Mouse (Mus musculus) forelimb bud, embryonic 11.5 days (tissue): Measurements from ENCODE around the gene Arap1.
A peak's percentile ranks its signal among the peaks of the same experiment; 100 is the strongest.

ENCODE experiments used
- DNase-seq: peaks from one replicate; pipeline ENCODE4 v3.0.0-alpha.2; 2012; ENCODE audit warnings: low read depth, low spot score

Gene Arap1

DNA sequence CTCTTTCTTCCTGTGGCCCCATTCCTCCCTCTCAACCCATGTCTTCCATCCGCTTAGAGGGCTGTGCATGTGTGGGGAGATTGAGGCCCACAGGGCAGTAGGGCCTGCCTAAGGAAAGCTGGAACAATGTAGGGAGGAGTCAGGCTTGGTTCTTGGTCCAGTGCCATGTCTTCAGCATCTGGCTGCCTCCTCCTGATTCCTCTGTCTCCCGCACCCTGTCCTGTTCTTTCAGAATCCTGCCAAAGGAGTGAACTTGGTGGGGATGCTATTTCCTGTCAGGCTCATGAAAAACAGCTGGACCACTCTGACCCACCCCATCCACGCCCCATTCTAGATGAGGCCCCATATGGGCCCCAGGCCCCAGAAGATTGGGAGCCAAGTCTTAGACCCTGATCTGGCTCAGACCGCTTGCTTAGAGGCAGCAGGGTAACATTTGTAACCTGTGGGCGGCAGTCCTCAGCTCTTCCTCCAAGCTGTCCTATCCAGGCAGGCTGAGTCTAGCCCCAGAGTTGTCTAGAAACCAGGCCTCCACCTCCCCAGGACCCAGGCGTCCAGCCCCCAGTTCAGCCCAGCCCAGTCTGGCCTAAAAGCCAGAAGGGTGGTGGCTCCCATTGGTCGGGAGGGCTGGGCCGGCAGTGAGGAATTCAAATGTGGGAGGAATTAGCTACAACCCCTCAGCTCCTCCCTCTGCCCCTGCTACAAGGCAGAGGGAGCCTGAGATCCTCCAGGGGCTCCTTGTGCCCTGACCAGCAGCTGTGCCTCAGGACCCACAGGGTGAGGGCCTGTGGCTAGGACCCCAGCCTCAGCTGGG is 46.0 kb downstream of the Arap1 start:
- peak; percentile 43 for DNase-seq

DNA sequence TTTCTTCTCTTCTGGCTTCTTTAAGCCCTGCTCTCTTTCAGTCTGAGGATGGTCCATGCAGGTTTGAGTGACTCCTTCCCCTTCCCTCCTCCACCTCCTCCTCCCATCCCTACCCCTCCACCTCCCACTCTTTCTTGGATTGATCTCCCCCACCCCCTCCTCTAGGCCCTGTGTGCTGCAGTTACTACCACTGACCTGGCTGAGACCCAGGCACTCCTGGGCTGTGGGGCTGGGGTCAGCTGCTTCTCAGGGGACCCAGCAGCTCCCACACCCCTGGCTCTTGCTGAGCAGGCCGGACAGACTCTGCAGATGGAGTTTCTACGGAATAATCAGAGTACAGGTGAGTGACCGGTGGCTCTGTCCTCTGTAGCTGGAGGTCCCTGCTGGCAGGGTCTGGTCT is 46.7 kb downstream of the Arap1 start:
- DNase-seq = no peak

DNA sequence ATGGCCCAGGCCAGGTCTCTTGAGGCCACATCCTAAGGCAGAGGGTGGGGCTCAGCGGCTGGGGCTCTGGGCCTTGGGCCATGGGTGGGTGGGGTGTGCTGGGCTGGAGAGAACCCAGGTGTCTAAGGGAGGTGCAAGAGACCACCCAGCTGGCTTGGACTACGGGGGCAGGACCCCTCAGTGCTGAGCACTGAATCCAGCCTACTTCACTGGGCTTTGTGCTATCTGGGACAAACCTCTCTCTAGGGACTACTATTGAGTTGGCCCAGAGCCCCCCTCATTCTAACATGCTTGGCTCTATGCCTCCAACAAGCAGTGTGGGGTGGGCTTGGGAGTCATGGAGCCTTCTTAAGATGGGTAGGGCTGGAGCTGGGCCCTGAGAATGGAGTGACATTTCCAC is 47.6 kb downstream of the Arap1 start:
- DNase-seq = no peak

- no peak for DNase-seq
Measured at GRCm38 (mm10) chr7:101397175-101397574, 49.3 kb downstream of the Arap1 start.

DNA sequence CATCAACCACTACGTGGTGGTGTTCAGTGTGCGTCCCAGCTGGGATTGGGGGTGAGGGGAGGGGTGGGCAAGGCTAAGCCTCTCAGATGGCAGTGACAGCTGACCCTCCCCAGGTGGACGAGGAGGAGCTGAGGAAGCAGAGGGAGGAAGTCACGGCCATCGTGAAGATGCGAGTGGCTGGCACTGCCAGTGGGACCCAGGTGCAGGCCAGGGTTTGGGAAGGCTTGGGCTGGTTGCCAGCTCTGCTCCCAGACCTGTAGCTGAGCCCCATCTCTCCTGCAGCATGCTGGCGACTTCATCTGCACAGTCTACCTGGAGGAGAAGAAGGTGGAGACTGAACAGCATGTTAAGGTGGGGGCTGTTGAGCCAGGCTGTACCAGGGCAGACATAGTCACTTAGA is 53.6 kb downstream of the Arap1 start:
- DNase-seq = no peak

DNA sequence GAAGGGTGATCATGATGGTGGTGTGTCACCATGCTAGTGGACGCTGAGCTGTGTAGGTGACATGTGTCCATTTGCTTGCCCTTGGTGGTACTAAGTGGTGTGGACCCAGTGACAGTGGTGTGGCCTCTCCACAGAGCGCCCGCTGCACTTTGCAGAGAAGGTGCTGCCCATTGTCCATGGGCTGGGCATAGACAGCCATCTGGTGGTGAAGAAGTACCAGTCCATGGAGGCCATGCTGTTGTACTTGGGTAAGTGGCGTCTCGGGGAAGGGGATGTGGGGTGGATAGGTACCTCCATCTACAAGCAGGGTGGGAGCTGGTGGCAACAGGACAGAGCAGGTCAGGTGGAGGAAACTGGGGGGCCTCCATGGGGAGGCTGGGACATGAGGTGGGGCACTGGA is 56.0 kb downstream of the Arap1 start:
- DNase-seq = no peak

GRCm38 (mm10) chr7:101410267-101410936 is 62.5 kb downstream of the Arap1 start, which contains the start of gene Gm45837:
Gene Gm45837, plus strand, starts transcription at chr7:101410886.
- DNase-seq = no peak

DNA sequence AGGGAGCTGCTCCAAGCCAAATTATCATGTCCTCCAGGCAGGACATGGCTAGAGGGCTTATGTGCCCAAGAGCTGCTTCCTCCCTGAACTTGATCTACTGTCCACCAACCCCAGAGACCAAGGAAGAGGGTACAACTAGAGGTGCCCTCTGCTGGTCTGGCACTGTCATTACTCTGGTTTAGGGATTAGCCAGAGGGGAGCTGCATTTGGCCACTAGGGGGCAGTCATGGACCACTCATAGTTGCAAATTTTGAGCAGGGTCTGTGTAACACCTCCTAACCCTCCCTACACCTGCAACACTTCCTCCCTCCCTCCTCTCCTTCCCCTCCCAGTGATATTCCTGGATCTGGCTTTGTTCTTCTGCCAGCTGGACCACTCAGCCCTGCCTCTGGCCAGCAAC is 64.9 kb downstream of the Arap1 start:
- peak; percentile 89 for DNase-seq

DNA sequence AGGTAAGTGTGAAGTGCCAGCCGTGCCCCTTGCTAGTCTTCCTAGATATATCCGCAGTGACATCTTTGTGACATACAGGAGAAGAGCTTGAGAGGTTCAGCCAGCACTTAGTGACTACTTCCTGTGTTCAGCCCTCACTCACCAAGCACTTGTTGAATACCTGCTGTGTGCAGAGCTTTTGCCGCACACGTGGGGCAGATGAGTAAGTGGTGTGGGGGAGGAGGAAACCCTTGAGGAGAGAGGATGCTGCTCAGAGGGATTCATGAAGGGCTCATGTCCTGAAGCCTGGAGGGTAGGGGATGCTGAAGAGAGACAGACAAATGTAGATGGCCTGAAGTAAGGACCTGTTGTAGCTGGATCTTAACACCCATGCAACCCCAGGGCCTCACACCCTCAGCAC is 66.3 kb downstream of the Arap1 start:
- DNase-seq = no peak

DNA sequence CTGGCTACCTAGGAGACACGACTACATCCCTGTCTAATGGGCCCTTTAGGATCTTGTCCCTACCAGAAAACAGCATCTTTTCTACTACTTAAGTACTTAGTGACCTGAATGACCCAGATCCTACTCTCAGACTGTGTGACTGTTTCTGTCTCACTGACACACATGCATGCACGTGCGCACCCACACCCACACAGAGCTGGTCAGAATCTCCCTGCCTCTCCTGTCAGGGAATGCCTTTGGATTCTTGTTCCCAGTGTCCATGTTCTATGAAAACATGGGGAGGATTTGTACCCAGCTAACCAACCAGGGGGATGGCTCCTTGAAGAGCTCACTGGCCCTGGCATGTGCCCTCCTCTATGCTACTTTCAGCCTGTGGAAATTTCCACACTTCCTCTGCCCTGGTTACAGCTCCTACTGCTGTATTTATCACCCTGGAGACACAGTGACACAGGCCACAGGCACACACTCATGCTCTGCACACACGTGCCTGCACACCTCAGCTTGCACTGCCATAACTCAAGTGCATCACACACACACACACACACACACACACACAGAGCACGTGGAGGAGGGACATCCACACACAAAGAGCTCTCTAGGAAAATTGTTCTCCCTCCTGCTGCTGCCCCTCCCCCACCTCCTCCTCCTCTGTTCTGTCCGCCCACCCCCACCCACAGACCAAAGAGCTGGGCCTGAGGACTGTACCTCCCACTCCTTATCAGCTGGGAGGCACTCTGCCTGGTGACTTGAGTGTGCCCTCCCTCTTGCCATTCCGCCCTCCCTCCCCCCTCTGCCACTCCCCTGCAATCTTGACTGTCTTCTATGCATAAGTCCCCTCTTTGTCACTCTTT is 67.0 kb downstream of the Arap1 start:
- no peak for DNase-seq

GRCm38 (mm10) chr7:101415512-101416100 is 67.7 kb downstream of the Arap1 start:
- DNase-seq = no peak

GRCm38 (mm10) chr7:101416391-101416790 is 68.5 kb downstream of the Arap1 start:
- DNase-seq = no peak

DNA sequence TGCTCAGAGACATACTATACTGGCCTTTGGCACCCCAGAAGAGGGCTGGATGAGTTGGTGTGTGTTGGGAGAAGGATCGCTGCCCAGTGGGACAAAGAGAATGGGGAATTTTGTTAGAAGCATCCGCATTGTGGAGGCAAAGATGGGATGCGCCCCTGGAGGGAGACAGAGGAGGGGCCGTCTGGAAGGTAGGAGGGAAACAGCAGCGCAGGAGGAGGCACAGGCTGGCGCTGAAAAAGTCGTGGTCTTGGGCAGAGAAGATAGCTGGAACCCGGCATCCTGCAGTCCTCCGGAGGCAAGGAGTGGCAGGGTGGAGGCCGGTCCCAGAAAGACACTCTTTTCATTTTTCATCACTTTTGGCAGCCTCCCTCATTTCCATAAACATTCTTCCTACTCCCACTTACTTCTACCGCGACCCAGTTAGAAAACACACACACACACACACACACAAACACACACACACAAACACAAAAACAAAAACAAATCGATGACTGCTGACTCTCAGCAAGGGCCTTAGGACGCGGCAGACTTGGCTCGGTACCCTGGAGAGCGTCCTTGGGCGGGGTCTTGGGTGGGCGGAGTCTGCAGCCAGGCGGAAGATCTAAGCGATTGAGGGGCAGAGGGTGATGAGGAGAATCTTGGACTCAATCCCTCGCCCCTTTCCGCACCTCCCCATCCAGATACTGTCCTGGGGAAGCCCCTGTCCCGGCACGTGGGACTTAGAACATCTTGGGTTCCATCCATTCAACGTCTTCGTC is 71.3 kb downstream of the Arap1 start:
- DNase-seq = peak; percentile 21

- DNase-seq = no peak
Measured at GRCm38 (mm10) chr7:101421529-101421928, 73.7 kb downstream of the Arap1 start, which contains the start of gene Pde2a. Gene Pde2a, plus strand, starts transcription at chr7:101421691.

DNA sequence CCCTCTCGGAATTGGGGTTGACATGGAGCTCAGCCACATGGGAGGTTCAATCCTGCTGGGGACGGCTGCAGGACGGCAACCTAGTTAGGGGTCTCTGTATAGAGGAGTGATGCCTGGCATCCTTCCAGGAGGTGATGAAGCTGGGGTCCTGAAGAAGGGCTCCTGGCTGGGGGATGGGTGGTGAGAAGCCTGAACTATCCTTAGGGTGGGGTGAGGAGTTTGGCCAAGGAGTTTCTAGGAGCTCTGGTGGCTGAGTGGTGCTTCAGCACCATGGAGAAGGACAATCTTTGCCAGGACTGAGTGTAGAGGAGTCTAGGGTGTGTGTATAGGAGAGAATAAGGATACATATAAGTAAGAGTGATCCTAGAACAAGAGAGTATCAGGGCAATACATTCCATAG is 74.2 kb downstream of the Arap1 start:
- peak; percentile 63 for DNase-seq

GRCm38 (mm10) chr7:101422646-101423045 is 74.8 kb downstream of the Arap1 start:
- no peak for DNase-seq

DNA sequence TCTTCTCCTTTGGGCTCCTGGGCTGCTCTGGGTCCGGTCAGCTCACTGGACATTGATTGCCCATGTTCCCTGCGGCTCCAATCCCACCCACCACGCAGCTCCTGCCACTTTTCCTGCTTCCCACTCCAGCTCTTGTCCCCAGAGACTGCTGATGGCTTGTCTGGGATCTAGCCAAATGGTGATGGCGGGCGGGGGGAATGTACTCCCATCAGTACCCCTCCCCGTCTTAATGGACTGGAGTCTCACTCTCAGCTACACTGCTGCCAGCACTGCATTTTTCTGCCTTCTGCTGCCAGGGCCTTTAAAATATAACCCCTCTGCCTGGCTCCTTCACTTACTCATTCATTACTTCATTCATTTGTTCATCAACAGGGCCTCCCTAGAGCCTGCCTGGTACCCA is 76.1 kb downstream of the Arap1 start:
- no peak for DNase-seq

- DNase-seq = no peak
Measured at GRCm38 (mm10) chr7:101426692-101427091, 78.8 kb downstream of the Arap1 start.

- DNase-seq = peak; percentile 23
Measured at GRCm38 (mm10) chr7:101427736-101428135, 79.9 kb downstream of the Arap1 start.

- DNase-seq = no peak
Measured at GRCm38 (mm10) chr7:101435038-101435437, 87.2 kb downstream of the Arap1 start.

GRCm38 (mm10) chr7:101437876-101438275 is 90.0 kb downstream of the Arap1 start:
- peak; percentile 69 for DNase-seq
